Mouse (Mus musculus): ENCODE measurements at regions not wholly inside any gene's neighbourhood (a gene's known extent, or its start where the extent isn't known, plus 50 kb on each side); places are given as distances from the start of the nearest gene placed in this dataset.

DNA sequence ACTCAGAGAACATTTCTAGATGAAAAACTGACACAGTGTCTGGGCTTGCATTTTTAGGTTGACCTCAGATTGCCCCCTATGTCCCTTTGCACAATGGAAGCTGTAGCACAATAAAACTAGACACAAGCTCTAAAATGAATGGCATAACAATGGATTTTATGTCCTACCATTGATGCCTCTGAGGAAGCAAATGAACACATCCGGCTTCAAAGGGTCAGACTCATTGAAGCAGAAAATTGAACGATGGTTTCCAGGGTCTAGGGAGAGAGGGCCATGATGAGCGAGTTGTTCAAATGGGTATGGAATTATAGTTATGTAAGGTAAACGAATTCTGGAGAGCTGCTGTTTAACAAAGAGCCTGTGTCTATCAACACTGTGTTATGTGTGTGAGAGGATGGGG lies 1455.1 kb upstream of the Gm6569 start:
- no peak for TF ChIP-seq CTCF (IDR thresholded peaks at IDR 0.05; ENCODE audit: borderline replicate concordance, extremely low read depth, insufficient read depth, insufficient read length)
- TF ChIP-seq POLR2A (IDR thresholded peaks at IDR 0.05; ENCODE audit: borderline replicate concordance, extremely low read depth, insufficient read depth, insufficient read length, poor library complexity, severe bottlenecking): no peak

All from brain, embryonic 14.5 days (tissue).